ENCODE assay signal across 21 mouse cellular contexts in genomic region chr5:150850821-150851220, GRCm38 (mm10).
DNase-seq lines count a peak whose midpoint lies in the region; TF ChIP-seq lines count a peak whose summit lies in the region.
"Had no signal": no experiment of that assay in that cellular context is flagged by ENCODE, and none has a peak within 500 bp of the region (broad histone marks: within the 10 kb centered on the region; RNA-seq: fewer than 3 reads in every experiment).

No protein-coding gene starts in this region.

- TF ChIP-seq POLR2A in kidney, adult 2 months (IDR thresholded peaks at IDR 0.05; ENCODE audit: low read depth, low read length): no peak

- no peak for TF ChIP-seq CTCF in kidney, adult 2 months (conservative IDR thresholded peaks at IDR 0.05; ENCODE audit: insufficient read depth, insufficient read length, low read depth, low read length)

- H3K4me3 ChIP-seq in kidney, adult 2 months (ENCODE audit: insufficient read depth, low read depth, low read length): no peak overlapping the region
- H3K4me3 ChIP-seq: embryonic facial prominence, embryonic 12.5 days; embryonic facial prominence, embryonic 15.5 days; gastrocnemius, adult 2 months; hindbrain, embryonic 12.5 days; hindbrain, embryonic 15.5 days had no signal

- WGBS in kidney, adult 2 months: 49% methylated on average over 2 of the region's 2 CpGs

- DNase-seq in kidney, adult 2 months: no peak
- DNase-seq in kidney, postnatal 10 days: no peak
- peak; percentile 17 for DNase-seq in ES-CJ7 (ENCODE audit: low read depth, low spot score)
- DNase-seq in ZHBTc4 (ENCODE audit: low read depth, low spot score): peak; percentile 33
- DNase-seq in right cerebral cortex, adult 2 months (ENCODE audit: low spot score in 2 of 2): no peak
- no peak for DNase-seq in layer of hippocampus, postnatal 14 days (ENCODE audit: low spot score in 2 of 2)
- DNase-seq: adrenal gland, postnatal 10 days; adrenal gland, postnatal 36 days; B cell, adult 2 months; cerebellum, adult 2 months; cerebellum, adult 9-11 months; cerebellum, postnatal 25 days; forebrain, postnatal 0 days; gastrocnemius, adult 2 months; gastrocnemius, postnatal 14 days; heart, adult 11 months had no signal

- no peaks in the 10 kb centered on the region for H3K36me3 ChIP-seq in kidney, adult 2 months (ENCODE audit: control insufficient read depth, insufficient read depth, low read length)
- H3K36me3 ChIP-seq: embryonic facial prominence, embryonic 12.5 days; embryonic facial prominence, embryonic 15.5 days; hindbrain, embryonic 12.5 days; hindbrain, embryonic 15.5 days had no signal

- H3K4me1 ChIP-seq in kidney, adult 2 months (ENCODE audit: control insufficient read depth, insufficient read depth, low read length): peaks cover 4% of the 10 kb centered on the region; the same call in 1 of the 2 replicates
- H3K4me1 ChIP-seq: embryonic facial prominence, embryonic 12.5 days; embryonic facial prominence, embryonic 15.5 days; hindbrain, embryonic 12.5 days; hindbrain, embryonic 15.5 days had no signal

- peak overlapping the region; percentile 73; the same call in 1 of the 2 replicates for H3K27ac ChIP-seq in kidney, adult 2 months (ENCODE audit: insufficient read depth, low read depth, low read length)
- H3K27ac ChIP-seq: embryonic facial prominence, embryonic 12.5 days; embryonic facial prominence, embryonic 15.5 days; gastrocnemius, adult 2 months; hindbrain, embryonic 12.5 days; hindbrain, embryonic 15.5 days had no signal

- no peaks in the 10 kb centered on the region for H3K27me3 ChIP-seq in kidney, adult 2 months (replicated peaks; ENCODE audit: control insufficient read depth, insufficient read depth, low read length)
- H3K27me3 ChIP-seq: CH12.LX; embryonic facial prominence, embryonic 12.5 days; embryonic facial prominence, embryonic 15.5 days; hindbrain, embryonic 12.5 days; hindbrain, embryonic 15.5 days had no signal

Comparison
In these comparisons a context has a peak if more than half of its experiments do, and no peak if none do; other contexts are left out.
1. DNase-seq: peak in ES-CJ7 (single experiment) and ZHBTc4 (single experiment); none in kidney, adult 2 months (single experiment), kidney, postnatal 10 days (single experiment), right cerebral cortex, adult 2 months (0 of 2) and layer of hippocampus, postnatal 14 days (0 of 2).